Mouse (Mus musculus) MEL (cell line): ENCODE results near the gene Rac2. TPM values are rescaled to one million over a fixed set of nuclear protein-coding genes. Genes with fewer than 3 reads are reported as not detected.

Source experiments
- DNase-seq: peaks from one replicate; pipeline ENCODE4 v3.0.0; 2011; ENCODE audit warnings: low read depth, low spot score
- H3K27ac ChIP-seq: 2 replicates; pipeline ENCODE4 v1.5.1; 2012; ENCODE audit warnings: low read depth, mild to moderate bottlenecking, control low read depth, low read length, moderate library complexity; ENCODE audit not compliant: control insufficient read depth
- H3K27me3 ChIP-seq, 2 experiments: fragments of 150-350 bp in 1 of 2; sonication (generic) in 1 of 2; 2 replicates each; pipeline ENCODE4 v1.6.1; 2012; ENCODE audit warnings: low read length in 2 of 2, mild to moderate bottlenecking in 2 of 2, improper control_type of control experiment in 1 of 2, moderate library complexity in 1 of 2; ENCODE audit not compliant: insufficient read depth in 2 of 2, control insufficient read depth in 1 of 2
- H3K36me3 ChIP-seq, 2 experiments: 2 replicates each; pipeline ENCODE4 v1.6.1; 2012 to 2014; ENCODE audit warnings: low read length in 2 of 2, improper control_type of control experiment in 1 of 2, inconsistent platforms in 1 of 2, mild to moderate bottlenecking in 1 of 2; ENCODE audit not compliant: insufficient read depth in 2 of 2, control insufficient read depth in 1 of 2
- H3K4me1 ChIP-seq, 2 experiments: fragments of 150-350 bp in 1 of 2; sonication (generic) in 1 of 2; 2 replicates each; pipeline ENCODE4 v1.6.1; 2012; ENCODE audit warnings: low read length in 2 of 2, improper control_type of control experiment in 1 of 2, mild to moderate bottlenecking in 1 of 2; ENCODE audit not compliant: insufficient read depth in 2 of 2, control insufficient read depth in 1 of 2
- H3K4me3 ChIP-seq, 2 experiments: fragments of 150-350 bp in 1 of 2; sonication (generic) in 1 of 2; 2 replicates each; pipeline ENCODE4 v1.5.1; 2012; ENCODE audit warnings: low read depth in 2 of 2, low read length in 2 of 2, mild to moderate bottlenecking in 2 of 2, moderate library complexity in 2 of 2, control low read depth in 1 of 2, improper control_type of control experiment in 1 of 2; ENCODE audit not compliant: control insufficient read depth in 1 of 2, insufficient read depth in 1 of 2
- H3K79me2 ChIP-seq: 2 replicates; pipeline ENCODE4 v1.6.1; 2012; ENCODE audit warnings: mild to moderate bottlenecking, low read length, moderate library complexity; ENCODE audit not compliant: control insufficient read depth, poor library complexity, insufficient read depth
- H3K9ac ChIP-seq: 2 replicates; pipeline ENCODE4 v1.6.1; 2012; ENCODE audit warnings: low read depth, mild to moderate bottlenecking, control low read depth, low read length, moderate library complexity; ENCODE audit not compliant: control insufficient read depth, poor library complexity, severe bottlenecking
- H3K9me3 ChIP-seq: fragments of 150-350 bp; sonication (generic); replicated peaks from 2 replicates; pipeline ENCODE4 v1.6.1; 2012; ENCODE audit warnings: mild to moderate bottlenecking, low read length, improper control_type of control experiment, moderate library complexity; ENCODE audit not compliant: insufficient read depth
- ELF1 ChIP-seq: IDR thresholded peaks from 2 replicates; pipeline ENCODE4 v1.6.1; 2014; ENCODE audit warnings: low read depth, mild to moderate bottlenecking, inconsistent platforms, low read length, improper control_type of control experiment, moderate library complexity
- EP300 ChIP-seq, 2 experiments: IDR thresholded peaks; 2 replicates each; pipeline ENCODE4 v1.6.1; 2011; ENCODE audit warnings: improper control_type of control experiment in 2 of 2, low read length in 2 of 2, low read depth in 1 of 2, mild to moderate bottlenecking in 1 of 2
- MEF2A ChIP-seq: IDR thresholded peaks from 2 replicates; pipeline ENCODE4 v1.6.1; 2014; ENCODE audit warnings: low read depth, mild to moderate bottlenecking, inconsistent platforms, low read length, improper control_type of control experiment; ENCODE audit not compliant: poor library complexity, insufficient replicate concordance, severe bottlenecking; ENCODE audit errors: extremely low read depth
- MYC ChIP-seq: IDR thresholded peaks from 2 replicates; pipeline ENCODE4 v1.6.1; 2011; ENCODE audit warnings: low read depth, mild to moderate bottlenecking, low read length, improper control_type of control experiment, moderate library complexity
- POLR2AphosphoS2 ChIP-seq: IDR thresholded peaks from 2 replicates; pipeline ENCODE4 v1.6.1; 2011; ENCODE audit warnings: low read length, improper control_type of control experiment
- POLR2AphosphoS5 ChIP-seq: IDR thresholded peaks from 2 replicates; pipeline ENCODE4 v1.6.1; 2012; ENCODE audit warnings: low read depth, borderline replicate concordance, mild to moderate bottlenecking, inconsistent platforms, low read length, moderate library complexity, mixed read lengths
- RCOR1 ChIP-seq: IDR thresholded peaks from 2 replicates; pipeline ENCODE4 v1.6.1; 2012; ENCODE audit warnings: low read depth, mild to moderate bottlenecking, inconsistent platforms, low read length, improper control_type of control experiment
- SIN3A ChIP-seq: IDR thresholded peaks from 2 replicates; pipeline ENCODE4 v1.6.1; 2012; ENCODE audit warnings: low read length, improper control_type of control experiment, inconsistent platforms
- SMC3 ChIP-seq: IDR thresholded peaks from 2 replicates; pipeline ENCODE4 v1.6.1; 2011; ENCODE audit warnings: low read depth, low read length, improper control_type of control experiment
- TAL1 ChIP-seq: IDR thresholded peaks from 2 replicates; pipeline ENCODE4 v1.6.1; 2012; ENCODE audit warnings: mild to moderate bottlenecking, inconsistent platforms, low read length, moderate library complexity, mixed read lengths
- UBTF ChIP-seq: IDR thresholded peaks from 2 replicates; pipeline ENCODE4 v1.6.1; 2012; ENCODE audit warnings: low read depth, mild to moderate bottlenecking, inconsistent platforms, low read length, improper control_type of control experiment, moderate library complexity, borderline replicate concordance; ENCODE audit not compliant: insufficient read depth
- ZKSCAN1 ChIP-seq: IDR thresholded peaks from 2 replicates; pipeline ENCODE4 v1.6.1; 2012; ENCODE audit warnings: low read depth, mild to moderate bottlenecking, inconsistent platforms, low read length, improper control_type of control experiment, moderate library complexity
- polyA plus RNA-seq, 2 experiments: library from polyadenylated mRNA; stranded (reverse) in 1 of 2; unstranded in 1 of 2; fragments of >175 nt in 1 of 2; fragments of >200 nt in 1 of 2; gene quantifications; 2 replicates each; pipeline versions ENCODE4 v1.2.1 to v1.2.4; 2012; ENCODE audit warnings: low replicate concordance in 2 of 2, low read depth in 1 of 2; ENCODE audit not compliant: insufficient read length in 2 of 2, insufficient read depth in 1 of 2, missing spikeins in 1 of 2
- total RNA-seq: library from RNA; depleted of rRNA; stranded (reverse); fragments of 300-350 nt; gene quantifications from 2 replicates; pipeline ENCODE4 v1.2.3, GENCODE M21; 2012

The Rac2 gene
- total and polyA plus RNA-seq, 3 experiments, result 257 to 881 (median 772) TPM

- Histone ChIP-seq H3K27me3 (no peaks in the 10 kb centered on the region), H3K9ac (peak overlapping the region; percentile 35), H3K27ac (peak overlapping the region; percentile 67), H3K4me3 (no peak overlapping the region), H3K4me1 (peaks cover 16 to 29% of the 10 kb centered on the region in 2 experiments), H3K79me2 (no peaks in the 10 kb centered on the region; the same call in none of the 2 replicates), H3K36me3 (peaks cover 2 to 27% of the 10 kb centered on the region in 2 experiments; a peak in 3 of 4 replicates), H3K9me3 (no peaks in the 10 kb centered on the region)
- TF ChIP-seq SMC3, result no peak
- TF ChIP-seq TAL1, result no peak
- TF ChIP-seq SIN3A, result no peak
- no peak for TF ChIP-seq ZKSCAN1
- 0 out of 2 replicates have a peak, but pooled peaks have one; percentile 33 for TF ChIP-seq MYC
- no peak for TF ChIP-seq ELF1
- no peak for TF ChIP-seq UBTF
- TF ChIP-seq MEF2A, result no peak
- no peak for TF ChIP-seq POLR2AphosphoS2
- peak in 1 of 2 experiments; percentile 29; a peak in 3 of 4 replicates for TF ChIP-seq EP300 (IDR thresholded peaks at IDR 0.05; ENCODE audit: low read depth in 1 of 2, low read length in 2 of 2)
- DNase-seq, result peak; percentile 71
Measured at GRCm38 (mm10) chr15:78563937-78564336, 8.6 kb downstream of the Rac2 start.

GRCm38 (mm10) chr15:78563344-78563743 lies 9.2 kb downstream of the Rac2 start:
- Histone ChIP-seq H3K9ac (no peak overlapping the region), H3K79me2 (no peaks in the 10 kb centered on the region; the same call in 1 of the 2 replicates), H3K36me3 (peaks cover 2 to 27% of the 10 kb centered on the region in 2 experiments; a peak in 3 of 4 replicates)
- DNase-seq, result no peak
- TF ChIP-seq POLR2AphosphoS5, result peak; percentile 79; the same call in 1 of the 2 replicates
- no peak for TF ChIP-seq RCOR1
- TF ChIP-seq, all 39 proteins: peak for 1
- Histone ChIP-seq H3K9me3 (no peaks in the 10 kb centered on the region), H3K4me3 (no peak overlapping the region), H3K27ac (peak overlapping the region; percentile 56; the same call in 1 of the 2 replicates), H3K4me1 (peaks cover 16 to 27% of the 10 kb centered on the region in 2 experiments), H3K27me3 (no peaks in the 10 kb centered on the region)
